Mouse (Mus musculus) embryonic facial prominence, embryonic 10.5 days (tissue): Measurements from ENCODE around the gene Gm9821. TPM values are rescaled to one million over a fixed set of nuclear protein-coding genes. Genes with fewer than 3 reads are reported as not detected.

ENCODE experiments used
- DNase-seq: peaks from one replicate; pipeline ENCODE4 v3.0.0-alpha.2; 2017; ENCODE audit warnings: low spot score
- H3K27ac ChIP-seq: fragments of 300-500 bp; sonication (generic); replicated peaks from 2 replicates; pipeline ENCODE4 v1.5.1; 2016; ENCODE audit warnings: mild to moderate bottlenecking
- H3K27me3 ChIP-seq: fragments of 300-500 bp; sonication (generic); replicated peaks from 2 replicates; pipeline ENCODE4 v1.6.1; 2016; ENCODE audit warnings: low read depth, mild to moderate bottlenecking; ENCODE audit not compliant: poor library complexity, severe bottlenecking
- H3K36me3 ChIP-seq: fragments of 300-500 bp; sonication (generic); replicated peaks from 2 replicates; pipeline ENCODE4 v1.6.1; 2016; ENCODE audit warnings: mild to moderate bottlenecking, moderate library complexity
- H3K4me1 ChIP-seq: fragments of 300-500 bp; sonication (generic); 2 replicates; pipeline ENCODE4 v1.6.1; 2016
- H3K4me3 ChIP-seq: fragments of 300-500 bp; sonication (generic); 2 replicates; pipeline ENCODE4 v1.5.1; 2016; ENCODE audit warnings: mild to moderate bottlenecking, moderate library complexity
- H3K9me3 ChIP-seq: fragments of 300-500 bp; sonication (generic); 2 replicates; pipeline ENCODE4 v1.6.1; 2016; ENCODE audit warnings: mild to moderate bottlenecking
- WGBS: fragments of 180-500 bp; shearing (Covaris S2); methylation state at CpG from one replicate; pipeline ENCODE4 v1.1.7; 2016; 5-methylcytosine and 5-hydroxymethylcytosine counted together
- polyA plus RNA-seq: library from polyadenylated mRNA; unstranded; fragments of >200 nt; fragmentation: Nextera tagmentation; extraction: Ambion mirVana; gene quantifications from 2 replicates; pipeline ENCODE4 v1.2.1, GENCODE M21; 2016

The Gm9821 gene
- polyA plus RNA-seq, 1 experiment from 2014 or later: 0.41 TPM

- Histone ChIP-seq H3K9me3 (no peaks in the 10 kb centered on the region), H3K4me1 (peaks cover 34% of the 10 kb centered on the region), H3K27ac (no peak overlapping the region), H3K4me3 (no peak overlapping the region), H3K27me3 (peaks cover 57% of the 10 kb centered on the region), H3K36me3 (peaks cover 45% of the 10 kb centered on the region)
- DNase-seq: no peak
- WGBS: 76% methylated on average over 4 of the region's 4 CpGs
These were observed 25.4 kb upstream of the Gm9821 start for GRCm38 (mm10) chr2:91920130-91920529.

- 3% methylated on average over 31 of the region's 31 CpGs for WGBS
- DNase-seq: peak; percentile 76
These were observed 24.2 kb upstream of the Gm9821 start for GRCm38 (mm10) chr2:91921181-91921789.

GRCm38 (mm10) chr2:91921790-91922570 lies 23.5 kb upstream of the Gm9821 start:
- peak overlapping the region; percentile 63 for H3K27ac ChIP-seq
- no peaks in the 10 kb centered on the region for H3K9me3 ChIP-seq
- peak overlapping the region; percentile 72 for H3K4me3 ChIP-seq
- H3K36me3 ChIP-seq: peaks cover 27% of the 10 kb centered on the region
- peaks cover 36% of the 10 kb centered on the region for H3K4me1 ChIP-seq
- under 1% methylated on average over 64 of the region's 64 CpGs for WGBS
- peak; percentile 88 for DNase-seq
- peaks cover 66% of the 10 kb centered on the region for H3K27me3 ChIP-seq

More at GRCm38 (mm10) chr2:91921181-91921789, 24.2 kb upstream of the Gm9821 start:
- Histone ChIP-seq H3K4me3 (peak overlapping the region; percentile 72), H3K9me3 (no peaks in the 10 kb centered on the region), H3K27ac (no peak overlapping the region; the same call in 1 of the 2 replicates), H3K36me3 (peaks cover 34% of the 10 kb centered on the region), H3K4me1 (peaks cover 34% of the 10 kb centered on the region), H3K27me3 (peaks cover 66% of the 10 kb centered on the region)

GRCm38 (mm10) chr2:91922586-91923414 lies 22.7 kb upstream of the Gm9821 start:
- 3% methylated on average over 37 of the region's 37 CpGs for WGBS
- peak overlapping the region; percentile 72 for H3K4me3 ChIP-seq
- peaks cover 26% of the 10 kb centered on the region for H3K36me3 ChIP-seq
- H3K27ac ChIP-seq: peak overlapping the region; percentile 63; the same call in 1 of the 2 replicates
- peak; percentile 37 for DNase-seq
- peaks cover 66% of the 10 kb centered on the region for H3K27me3 ChIP-seq
- peaks cover 44% of the 10 kb centered on the region for H3K4me1 ChIP-seq
- no peaks in the 10 kb centered on the region for H3K9me3 ChIP-seq

GRCm38 (mm10) chr2:91923415-91924337 lies 21.8 kb upstream of the Gm9821 start:
- 5% methylated on average over 54 of the region's 54 CpGs for WGBS
- peaks cover 53% of the 10 kb centered on the region for H3K4me1 ChIP-seq

GRCm38 (mm10) chr2:91924726-91925125 lies 20.8 kb upstream of the Gm9821 start:
- WGBS: 64% methylated on average over 1 of the region's 1 CpGs
- Histone ChIP-seq H3K4me3 (no peak overlapping the region), H3K27me3 (peaks cover 63% of the 10 kb centered on the region), H3K9me3 (no peaks in the 10 kb centered on the region), H3K36me3 (peaks cover 27% of the 10 kb centered on the region), H3K27ac (no peak overlapping the region), H3K4me1 (peaks cover 63% of the 10 kb centered on the region)
- DNase-seq: no peak

More at GRCm38 (mm10) chr2:91923415-91924337, 21.8 kb upstream of the Gm9821 start:
- H3K27ac ChIP-seq: no peak overlapping the region; the same call in 1 of the 2 replicates
- H3K36me3 ChIP-seq: peaks cover 26% of the 10 kb centered on the region
- peaks cover 66% of the 10 kb centered on the region for H3K27me3 ChIP-seq
- no peaks in the 10 kb centered on the region for H3K9me3 ChIP-seq
- peak overlapping the region; percentile 72 for H3K4me3 ChIP-seq
- DNase-seq: peak; percentile 86

- DNase-seq: no peak
- H3K36me3 ChIP-seq: peaks cover 29% of the 10 kb centered on the region
- H3K27ac ChIP-seq: no peak overlapping the region
- H3K27me3 ChIP-seq: peaks cover 56% of the 10 kb centered on the region
- 89% methylated on average over 15 of the region's 15 CpGs for WGBS
- H3K9me3 ChIP-seq: no peaks in the 10 kb centered on the region
- H3K4me1 ChIP-seq: peaks cover 68% of the 10 kb centered on the region
- no peak overlapping the region for H3K4me3 ChIP-seq
These were observed 20.1 kb upstream of the Gm9821 start for GRCm38 (mm10) chr2:91925442-91925841.

GRCm38 (mm10) chr2:91926949-91927348 lies 18.6 kb upstream of the Gm9821 start, which contains the start of gene Chrm4:
Gene Chrm4, plus strand, starts transcription at chr2:91927249.
- Histone ChIP-seq H3K27me3 (peaks cover 41% of the 10 kb centered on the region), H3K27ac (peak within 1 kb of the TSS; percentile 8; the same call in 1 of the 2 replicates), H3K36me3 (peaks cover 29% of the 10 kb centered on the region), H3K9me3 (no peaks in the 10 kb centered on the region), H3K4me1 (peaks cover 62% of the 10 kb centered on the region), H3K4me3 (peak within 1 kb of the TSS; percentile 36)
- no peak for DNase-seq
- WGBS: 89% methylated on average over 3 of the region's 3 CpGs

- H3K27me3 ChIP-seq: peaks cover 30% of the 10 kb centered on the region
- 42% methylated on average over 34 of the region's 34 CpGs for whole genome bisulfite sequencing
- peaks cover 32% of the 10 kb centered on the region for H3K36me3 ChIP-seq
- H3K4me3 ChIP-seq: peak overlapping the region; percentile 36
- peak overlapping the region; percentile 8; the same call in 1 of the 2 replicates for H3K27ac ChIP-seq
- H3K9me3 ChIP-seq: no peaks in the 10 kb centered on the region
- DNase-seq: peak; percentile 87
- peaks cover 62% of the 10 kb centered on the region for H3K4me1 ChIP-seq
These were observed 17.5 kb upstream of the Gm9821 start for GRCm38 (mm10) chr2:91927826-91928533.

- 76% methylated on average over 23 of the region's 23 CpGs for WGBS
- DNase-seq: no peak
- Histone ChIP-seq H3K4me3 (peak overlapping the region; percentile 97), H3K9me3 (no peaks in the 10 kb centered on the region), H3K36me3 (peaks cover 40% of the 10 kb centered on the region), H3K27me3 (peaks cover 23% of the 10 kb centered on the region), H3K4me1 (peaks cover 62% of the 10 kb centered on the region), H3K27ac (peak overlapping the region; percentile 12; the same call in 1 of the 2 replicates)
These were observed 16.8 kb upstream of the Gm9821 start for GRCm38 (mm10) chr2:91928534-91929350.
